Mouse (Mus musculus): Measurements from ENCODE around the gene Aig1. TPM values are rescaled to one million over a fixed set of nuclear protein-coding genes. Genes with fewer than 3 reads are reported as not detected.

The Aig1 gene
- polyA plus RNA-seq, 1 experiment from 2014 or later, result 96.1 TPM

GRCm38 (mm10) chr10:13775411-13775810, 93.4 kb downstream of the Aig1 start:
- Histone ChIP-seq H3K4me3 (ENCODE audit: low read depth, low read length) (no peak overlapping the region), H3K9me3 (replicated peaks; ENCODE audit: control insufficient read depth, low read length, poor library complexity, severe bottlenecking) (no peaks in the 10 kb centered on the region), H3K9ac (ENCODE audit: low read depth, low read length) (no peak overlapping the region), H3K27ac (ENCODE audit: low read length) (no peak overlapping the region), H3K4me1 (ENCODE audit: control insufficient read depth, insufficient read depth, low read length) (no peaks in the 10 kb centered on the region), H3K36me3 (ENCODE audit: control insufficient read depth, insufficient read depth, low read length) (no peaks in the 10 kb centered on the region), H3K4me2 (ENCODE audit: low read length) (no peak overlapping the region), H3K27me3 (ENCODE audit: control insufficient read depth, insufficient read depth, low read depth, low read length) (no peaks in the 10 kb centered on the region)
- no peak for ATAC-seq
- WGBS, result 100% methylated on average over 2 of the region's 2 CpGs

DNA sequence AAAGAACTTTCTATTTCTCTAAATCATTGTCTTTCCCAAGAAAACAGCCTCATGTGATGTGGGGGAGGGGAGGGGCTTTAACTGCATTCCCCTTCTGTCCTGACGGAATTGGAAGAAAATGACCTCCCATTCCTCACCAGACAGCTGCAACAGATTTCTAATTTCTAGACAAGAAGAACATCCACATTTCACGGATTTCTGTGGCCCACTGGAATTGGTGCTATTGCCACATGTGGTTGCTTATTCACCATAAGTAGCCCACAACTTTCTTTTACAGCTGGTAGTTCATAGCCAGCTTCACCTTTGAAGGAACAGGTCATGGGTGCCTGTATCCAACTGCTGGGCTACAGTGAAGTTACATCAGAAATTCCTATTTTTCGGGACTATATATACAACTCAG, 93.9 kb downstream of the Aig1 start:
- Histone ChIP-seq H3K9me3 (replicated peaks; ENCODE audit: control insufficient read depth, low read length, poor library complexity, severe bottlenecking) (no peaks in the 10 kb centered on the region), H3K4me2 (ENCODE audit: low read length) (no peak overlapping the region), H3K27ac (ENCODE audit: low read length) (no peak overlapping the region), H3K36me3 (ENCODE audit: control insufficient read depth, insufficient read depth, low read length) (no peaks in the 10 kb centered on the region), H3K4me3 (ENCODE audit: low read depth, low read length) (no peak overlapping the region), H3K9ac (ENCODE audit: low read depth, low read length) (no peak overlapping the region), H3K27me3 (ENCODE audit: control insufficient read depth, insufficient read depth, low read depth, low read length) (no peaks in the 10 kb centered on the region), H3K4me1 (ENCODE audit: control insufficient read depth, insufficient read depth, low read length) (no peaks in the 10 kb centered on the region)
- 89% methylated on average over 3 of the region's 3 CpGs for WGBS
- no peak for ATAC-seq

- no peak overlapping the region for H3K4me3 ChIP-seq (ENCODE audit: low read depth, low read length)
- H3K4me1 ChIP-seq (ENCODE audit: control insufficient read depth, insufficient read depth, low read length), result no peaks in the 10 kb centered on the region
- H3K27me3 ChIP-seq (ENCODE audit: control insufficient read depth, insufficient read depth, low read depth, low read length), result no peaks in the 10 kb centered on the region
- H3K9me3 ChIP-seq (replicated peaks; ENCODE audit: control insufficient read depth, low read length, poor library complexity, severe bottlenecking), result no peaks in the 10 kb centered on the region
- no peak for ATAC-seq
- no peaks in the 10 kb centered on the region for H3K36me3 ChIP-seq (ENCODE audit: control insufficient read depth, insufficient read depth, low read length)
- H3K9ac ChIP-seq (ENCODE audit: low read depth, low read length), result no peak overlapping the region
- H3K27ac ChIP-seq (ENCODE audit: low read length), result no peak overlapping the region
- 92% methylated on average over 1 of the region's 1 CpGs for WGBS
- no peak overlapping the region for H3K4me2 ChIP-seq (ENCODE audit: low read length)
Measured at GRCm38 (mm10) chr10:13770720-13771119, 98.1 kb downstream of the Aig1 start.

DNA sequence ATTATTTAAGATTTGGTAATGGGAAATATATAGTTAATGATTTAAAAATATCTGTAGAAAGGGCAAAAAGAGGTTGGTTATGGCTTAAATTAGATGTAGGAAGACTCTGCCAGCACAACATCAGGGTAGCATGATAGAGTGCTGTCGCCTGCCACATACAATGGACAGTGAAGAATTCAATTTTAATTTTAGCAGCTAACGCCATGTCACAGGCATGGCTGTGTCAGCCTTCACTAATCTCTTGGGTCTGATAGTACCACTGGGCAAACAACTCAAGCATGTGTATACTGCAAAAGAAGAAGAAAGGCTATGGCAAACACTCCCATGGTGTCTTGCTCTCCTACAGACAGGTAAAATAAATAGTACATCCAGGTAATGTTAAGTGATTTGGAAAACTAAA, 99.0 kb downstream of the Aig1 start:
- H3K4me2 ChIP-seq (ENCODE audit: low read length), result no peak overlapping the region
- no peaks in the 10 kb centered on the region for H3K4me1 ChIP-seq (ENCODE audit: control insufficient read depth, insufficient read depth, low read length)
- H3K9me3 ChIP-seq (replicated peaks; ENCODE audit: control insufficient read depth, low read length, poor library complexity, severe bottlenecking), result no peaks in the 10 kb centered on the region
- ATAC-seq, result no peak
- no peaks in the 10 kb centered on the region for H3K27me3 ChIP-seq (ENCODE audit: control insufficient read depth, insufficient read depth, low read depth, low read length)
- H3K27ac ChIP-seq (ENCODE audit: low read length), result no peak overlapping the region
- no peaks in the 10 kb centered on the region for H3K36me3 ChIP-seq (ENCODE audit: control insufficient read depth, insufficient read depth, low read length)
- no peak overlapping the region for H3K9ac ChIP-seq (ENCODE audit: low read depth, low read length)
- WGBS, result 95% methylated on average over 2 of the region's 2 CpGs
- no peak overlapping the region for H3K4me3 ChIP-seq (ENCODE audit: low read depth, low read length)

GRCm38 (mm10) chr10:13768866-13769265, 99.9 kb downstream of the Aig1 start:
- no peak for ATAC-seq
- Histone ChIP-seq H3K27ac (ENCODE audit: low read length) (no peak overlapping the region), H3K9me3 (replicated peaks; ENCODE audit: control insufficient read depth, low read length, poor library complexity, severe bottlenecking) (no peaks in the 10 kb centered on the region), H3K4me1 (ENCODE audit: control insufficient read depth, insufficient read depth, low read length) (no peaks in the 10 kb centered on the region), H3K9ac (ENCODE audit: low read depth, low read length) (no peak overlapping the region), H3K36me3 (ENCODE audit: control insufficient read depth, insufficient read depth, low read length) (no peaks in the 10 kb centered on the region), H3K4me2 (ENCODE audit: low read length) (no peak overlapping the region), H3K4me3 (ENCODE audit: low read depth, low read length) (no peak overlapping the region), H3K27me3 (ENCODE audit: control insufficient read depth, insufficient read depth, low read depth, low read length) (no peaks in the 10 kb centered on the region)

GRCm38 (mm10) chr10:13767076-13767475, 101.7 kb downstream of the Aig1 start:
- WGBS, result 72% methylated on average over 6 of the region's 6 CpGs
- H3K4me3 ChIP-seq (ENCODE audit: low read depth, low read length), result no peak overlapping the region
- H3K9me3 ChIP-seq (replicated peaks; ENCODE audit: control insufficient read depth, low read length, poor library complexity, severe bottlenecking), result no peaks in the 10 kb centered on the region
- no peaks in the 10 kb centered on the region for H3K4me1 ChIP-seq (ENCODE audit: control insufficient read depth, insufficient read depth, low read length)
- H3K27ac ChIP-seq (ENCODE audit: low read length), result no peak overlapping the region
- no peak for ATAC-seq
- no peaks in the 10 kb centered on the region for H3K27me3 ChIP-seq (ENCODE audit: control insufficient read depth, insufficient read depth, low read depth, low read length)
- no peak overlapping the region for H3K9ac ChIP-seq (ENCODE audit: low read depth, low read length)
- no peaks in the 10 kb centered on the region for H3K36me3 ChIP-seq (ENCODE audit: control insufficient read depth, insufficient read depth, low read length)
- no peak overlapping the region for H3K4me2 ChIP-seq (ENCODE audit: low read length)

GRCm38 (mm10) chr10:13763151-13763550, 105.6 kb downstream of the Aig1 start:
- no peaks in the 10 kb centered on the region for H3K27me3 ChIP-seq (ENCODE audit: control insufficient read depth, insufficient read depth, low read depth, low read length)
- no peak overlapping the region for H3K27ac ChIP-seq (ENCODE audit: low read length)
- ATAC-seq, result no peak
- no peaks in the 10 kb centered on the region for H3K36me3 ChIP-seq (ENCODE audit: control insufficient read depth, insufficient read depth, low read length)
- H3K9ac ChIP-seq (ENCODE audit: low read depth, low read length), result no peak overlapping the region
- WGBS, result 93% methylated on average over 2 of the region's 2 CpGs
- H3K9me3 ChIP-seq (replicated peaks; ENCODE audit: control insufficient read depth, low read length, poor library complexity, severe bottlenecking), result no peaks in the 10 kb centered on the region
- H3K4me2 ChIP-seq (ENCODE audit: low read length), result no peak overlapping the region
- H3K4me3 ChIP-seq (ENCODE audit: low read depth, low read length), result no peak overlapping the region
- no peaks in the 10 kb centered on the region for H3K4me1 ChIP-seq (ENCODE audit: control insufficient read depth, insufficient read depth, low read length)

DNA sequence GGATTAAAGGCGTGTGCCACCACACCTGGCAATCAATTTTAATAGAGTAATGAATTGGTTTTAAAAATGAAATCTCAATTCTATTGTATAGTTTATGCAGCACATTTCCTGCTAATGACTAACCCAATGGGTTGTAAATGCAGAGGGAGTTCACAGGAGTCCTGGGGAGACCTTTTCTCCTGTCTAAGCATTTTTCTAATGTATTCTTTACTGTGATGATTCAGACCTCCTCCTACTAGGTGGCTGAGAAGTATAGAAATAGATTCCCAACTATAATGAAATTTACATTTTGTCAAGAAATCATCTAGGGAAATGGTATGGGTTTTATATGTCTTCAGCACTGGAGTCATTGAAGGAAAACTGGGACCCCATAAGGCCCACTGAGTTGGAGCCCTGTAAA, 114.1 kb downstream of the Aig1 start:
- no peaks in the 10 kb centered on the region for H3K36me3 ChIP-seq (ENCODE audit: control insufficient read depth, insufficient read depth, low read length)
- no peak overlapping the region for H3K4me2 ChIP-seq (ENCODE audit: low read length)
- H3K9me3 ChIP-seq (replicated peaks; ENCODE audit: control insufficient read depth, low read length, poor library complexity, severe bottlenecking), result no peaks in the 10 kb centered on the region
- WGBS, result 93% methylated on average over 1 of the region's 1 CpGs
- no peak for ATAC-seq
- no peak overlapping the region for H3K4me3 ChIP-seq (ENCODE audit: low read depth, low read length)
- H3K27me3 ChIP-seq (ENCODE audit: control insufficient read depth, insufficient read depth, low read depth, low read length), result no peaks in the 10 kb centered on the region
- no peak overlapping the region for H3K27ac ChIP-seq (ENCODE audit: low read length)
- H3K4me1 ChIP-seq (ENCODE audit: control insufficient read depth, insufficient read depth, low read length), result no peaks in the 10 kb centered on the region
- H3K9ac ChIP-seq (ENCODE audit: low read depth, low read length), result no peak overlapping the region

DNA sequence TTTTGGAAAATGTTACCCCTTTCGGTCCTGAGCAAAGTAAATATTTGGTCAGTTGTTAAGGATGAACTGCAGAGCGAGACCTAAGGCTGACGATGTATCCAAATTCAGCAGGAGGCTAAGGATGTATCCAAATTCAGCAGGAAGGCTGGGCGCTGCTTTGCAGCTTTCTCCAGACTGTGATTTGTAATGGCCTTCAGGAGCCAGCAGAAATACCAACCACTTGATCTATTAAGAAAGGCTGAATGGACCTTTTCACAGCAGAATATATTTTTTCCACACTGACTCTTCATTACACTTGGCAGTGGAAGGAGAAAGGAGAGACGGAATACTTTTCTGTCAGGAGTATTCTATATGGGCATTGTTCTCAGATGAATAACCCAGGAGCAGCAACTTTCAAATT, 115.0 kb downstream of the Aig1 start:
- no peaks in the 10 kb centered on the region for H3K36me3 ChIP-seq (ENCODE audit: control insufficient read depth, insufficient read depth, low read length)
- H3K4me3 ChIP-seq (ENCODE audit: low read depth, low read length), result no peak overlapping the region
- no peaks in the 10 kb centered on the region for H3K9me3 ChIP-seq (replicated peaks; ENCODE audit: control insufficient read depth, low read length, poor library complexity, severe bottlenecking)
- 76% methylated on average over 5 of the region's 5 CpGs for WGBS
- no peaks in the 10 kb centered on the region for H3K27me3 ChIP-seq (ENCODE audit: control insufficient read depth, insufficient read depth, low read depth, low read length)
- H3K4me2 ChIP-seq (ENCODE audit: low read length), result no peak overlapping the region
- no peaks in the 10 kb centered on the region for H3K4me1 ChIP-seq (ENCODE audit: control insufficient read depth, insufficient read depth, low read length)
- H3K9ac ChIP-seq (ENCODE audit: low read depth, low read length), result no peak overlapping the region
- ATAC-seq, result no peak
- H3K27ac ChIP-seq (ENCODE audit: low read length), result no peak overlapping the region

Measured in midbrain, embryonic 16.5 days (tissue).